Mouse (Mus musculus): ENCODE data around the gene Mllt6.
A peak's percentile ranks its signal among the peaks of the same experiment; 100 is the strongest.
"Not testable (repeated sequence)": the region's sequence is repeated elsewhere in the genome, so short reads cannot be mapped to it uniquely, and the experiment has no call there.

The Mllt6 gene

GRCm38 (mm10) chr11:97644834-97645233, 18.4 kb upstream of the Mllt6 start:
- DNase-seq (ENCODE audit: low read depth, low spot score), result no peak

GRCm38 (mm10) chr11:97648541-97648940, 14.7 kb upstream of the Mllt6 start:
- DNase-seq (ENCODE audit: low read depth, low spot score), result not testable (repeated sequence)

GRCm38 (mm10) chr11:97650341-97650740, 12.9 kb upstream of the Mllt6 start:
- no peak for DNase-seq (ENCODE audit: low read depth, low spot score)

- DNase-seq (ENCODE audit: low read depth, low spot score), result not testable (repeated sequence)
Measured at GRCm38 (mm10) chr11:97653376-97653775, 9.8 kb upstream of the Mllt6 start.

GRCm38 (mm10) chr11:97654210-97654609, 9.0 kb upstream of the Mllt6 start:
- DNase-seq (ENCODE audit: low read depth, low spot score), result no peak

GRCm38 (mm10) chr11:97656269-97656971, 6.8 kb upstream of the Mllt6 start:
- no peak for DNase-seq (ENCODE audit: low read depth, low spot score)

- no peak for DNase-seq (ENCODE audit: low read depth, low spot score)
Measured at GRCm38 (mm10) chr11:97657184-97657945, 5.8 kb upstream of the Mllt6 start.

GRCm38 (mm10) chr11:97657967-97658366, 5.2 kb upstream of the Mllt6 start:
- DNase-seq (ENCODE audit: low read depth, low spot score), result not testable (repeated sequence)

- DNase-seq (ENCODE audit: low read depth, low spot score), result no peak
Measured at GRCm38 (mm10) chr11:97658751-97659266, 4.4 kb upstream of the Mllt6 start.

- DNase-seq (ENCODE audit: low read depth, low spot score), result no peak
Measured at GRCm38 (mm10) chr11:97659267-97659989, 3.8 kb upstream of the Mllt6 start.

GRCm38 (mm10) chr11:97659990-97660714, 3.1 kb upstream of the Mllt6 start:
- peak; percentile 65 for DNase-seq (ENCODE audit: low read depth, low spot score)

- no peak for DNase-seq (ENCODE audit: low read depth, low spot score)
Measured at GRCm38 (mm10) chr11:97660734-97661647, 2.2 kb upstream of the Mllt6 start.

GRCm38 (mm10) chr11:97661648-97662133, 1.5 kb upstream of the Mllt6 start:
- peak; percentile 67 for DNase-seq (ENCODE audit: low read depth, low spot score)

- DNase-seq (ENCODE audit: low read depth, low spot score), result no peak
Measured at GRCm38 (mm10) chr11:97662207-97662892, 864 bp upstream of the Mllt6 start.

GRCm38 (mm10) chr11:97663528-97664338, 519 bp downstream of the Mllt6 start:
- no peak for DNase-seq (ENCODE audit: low read depth, low spot score)

- DNase-seq (ENCODE audit: low read depth, low spot score), result no peak
Measured at GRCm38 (mm10) chr11:97664339-97664665, 1.1 kb downstream of the Mllt6 start.

- no peak for DNase-seq (ENCODE audit: low read depth, low spot score)
Measured at GRCm38 (mm10) chr11:97664771-97665240, 1.6 kb downstream of the Mllt6 start.

GRCm38 (mm10) chr11:97665431-97665830, 2.2 kb downstream of the Mllt6 start:
- no peak for DNase-seq (ENCODE audit: low read depth, low spot score)

GRCm38 (mm10) chr11:97666221-97666620, 3.0 kb downstream of the Mllt6 start:
- no peak for DNase-seq (ENCODE audit: low read depth, low spot score)
